24 mouse cellular contexts compared by ENCODE assay signal in genomic region chr2:131868983-131869382, GRCm38 (mm10). TPM values are rescaled to one million over a fixed set of nuclear protein-coding genes. Genes with fewer than 3 reads are reported as not detected.
"Had no signal": no experiment of that assay in that cellular context is flagged by ENCODE, and none has a peak within 500 bp of the region (broad histone marks: within the 10 kb centered on the region; RNA-seq: fewer than 3 reads in every experiment).

No protein-coding gene starts in this region.

- H3K4me1 ChIP-seq: neural tube, embryonic 12.5 days; neural tube, embryonic 13.5 days; neural tube, embryonic 15.5 days; stomach, embryonic 15.5 days had no signal

- H3K27me3 ChIP-seq: neural tube, embryonic 12.5 days; neural tube, embryonic 13.5 days; neural tube, embryonic 15.5 days; stomach, embryonic 15.5 days had no signal

- H3K4me2 ChIP-seq: neural tube, embryonic 12.5 days; neural tube, embryonic 13.5 days; neural tube, embryonic 15.5 days; stomach, embryonic 15.5 days had no signal

- H3K9me3 ChIP-seq: neural tube, embryonic 15.5 days; stomach, embryonic 15.5 days had no signal

- H3K36me3 ChIP-seq: neural tube, embryonic 12.5 days; neural tube, embryonic 13.5 days; neural tube, embryonic 15.5 days; stomach, embryonic 15.5 days had no signal

- DNase-seq: retina, postnatal 1 day; right cerebral cortex, adult 18-20 months; right cerebral cortex, postnatal 14 days; right cerebral cortex, postnatal 25 days; right cerebral cortex, postnatal 4 days; spleen, adult 18-20 months; thymus, adult 18-20 months; thymus, adult 2 months; thymus, postnatal 14 days; thymus, postnatal 25 days; thymus, postnatal 36 days; thymus, postnatal 4 days had no signal

- H3K4me3 ChIP-seq: neural tube, embryonic 12.5 days; neural tube, embryonic 13.5 days; neural tube, embryonic 15.5 days; stomach, embryonic 15.5 days had no signal

- H3K9ac ChIP-seq: neural tube, embryonic 12.5 days; neural tube, embryonic 13.5 days; neural tube, embryonic 15.5 days; stomach, embryonic 15.5 days had no signal

- H3K27ac ChIP-seq: neural tube, embryonic 12.5 days; neural tube, embryonic 13.5 days; neural tube, embryonic 15.5 days; stomach, embryonic 15.5 days had no signal

RNA-seq across cellular contexts. Expression of gene Erv3, which starts 9.4 kb away (rescaled TPM):
- polyA plus RNA-seq: neural tube, embryonic 11.5 days; neural tube, embryonic 12.5 days; neural tube, embryonic 14.5 days; neural tube, embryonic 15.5 days; small intestine, adult 2 months; spleen, adult 2 months; stomach, embryonic 14.5 days; stomach, embryonic 15.5 days; stomach, embryonic 16.5 days had no signal

RNA-seq across cellular contexts. Expression of gene Prn, which starts 40.8 kb away (rescaled TPM):
- polyA plus RNA-seq: neural tube, embryonic 11.5 days; neural tube, embryonic 12.5 days; neural tube, embryonic 13.5 days; neural tube, embryonic 14.5 days; neural tube, embryonic 15.5 days; small intestine, adult 2 months; spleen, adult 2 months; stomach, embryonic 14.5 days; stomach, embryonic 15.5 days; stomach, embryonic 16.5 days; thymus, adult 2 months; thymus, postnatal 0 days; urinary bladder, adult 2 months had no signal
